Mouse (Mus musculus) lung, postnatal 10 days (tissue): ENCODE results near the gene Fap.

Source experiments
- DNase-seq: peaks from one replicate; pipeline ENCODE4 v3.0.0; 2021

The Fap gene

DNA sequence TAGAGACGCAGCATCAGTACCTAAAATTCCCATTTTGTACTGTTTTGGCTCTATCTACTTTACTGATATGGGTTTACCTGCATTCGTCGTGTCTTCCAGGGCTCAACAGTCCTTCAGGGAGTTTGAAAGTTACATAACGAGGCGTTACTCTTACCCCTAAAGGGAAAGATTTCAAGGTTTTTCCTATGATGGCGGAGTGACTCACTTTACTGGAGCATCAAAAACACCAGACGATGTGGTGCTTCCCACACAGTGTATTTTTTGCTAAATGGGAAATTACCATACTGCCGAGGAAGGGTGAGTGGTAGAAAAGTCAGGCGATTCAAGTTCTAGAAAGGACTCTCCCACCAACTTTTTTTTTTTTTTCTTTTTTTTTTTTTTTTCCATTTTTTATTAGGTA lies 47.5 kb downstream of the Fap start:
- no peak for DNase-seq

GRCm38 (mm10) chr2:62517790-62518189 lies 56.1 kb downstream of the Fap start:
- DNase-seq: no peak

- DNase-seq: no peak
Measured at GRCm38 (mm10) chr2:62514477-62514876, 59.4 kb downstream of the Fap start.

- DNase-seq: no peak
Measured at GRCm38 (mm10) chr2:62513477-62513876, 60.4 kb downstream of the Fap start.

DNA sequence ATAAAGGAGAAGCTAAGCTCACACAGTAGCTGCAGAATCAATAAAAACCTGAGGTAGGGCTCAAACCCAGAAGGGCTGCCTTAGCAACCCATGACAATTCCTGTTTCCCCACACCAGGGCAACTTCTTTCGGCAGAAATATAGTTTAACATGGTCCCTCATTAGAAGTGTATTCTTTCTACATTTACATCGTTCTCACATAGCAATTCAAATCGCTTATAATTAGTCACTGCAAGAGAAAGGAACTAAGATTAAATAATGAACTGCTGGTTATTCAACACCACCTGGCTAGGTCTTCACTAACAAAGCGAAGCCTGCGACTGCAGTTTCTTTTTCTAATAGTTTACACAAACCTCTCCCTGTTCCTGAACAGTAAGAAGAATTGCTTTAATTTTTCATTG lies 66.7 kb downstream of the Fap start:
- no peak for DNase-seq

DNA sequence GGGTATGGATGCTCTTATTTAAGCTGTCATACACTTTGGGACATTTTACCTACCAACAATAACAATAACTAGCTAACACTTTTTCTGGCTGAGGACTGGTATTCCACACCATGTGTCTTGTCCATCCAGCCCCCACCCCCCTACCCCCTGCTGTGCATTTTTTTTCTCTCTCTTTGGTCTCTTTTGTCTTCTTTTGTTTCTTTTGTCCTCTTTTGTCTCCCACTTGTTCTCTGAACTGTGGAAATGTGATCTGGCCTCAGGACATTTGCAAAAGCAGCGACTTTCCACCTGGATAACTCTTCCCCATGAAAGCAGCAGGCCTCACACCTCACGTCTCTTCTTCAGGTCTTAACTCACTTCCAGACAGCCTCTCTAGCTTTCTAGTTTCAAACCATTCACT lies 67.4 kb downstream of the Fap start:
- DNase-seq: no peak

DNA sequence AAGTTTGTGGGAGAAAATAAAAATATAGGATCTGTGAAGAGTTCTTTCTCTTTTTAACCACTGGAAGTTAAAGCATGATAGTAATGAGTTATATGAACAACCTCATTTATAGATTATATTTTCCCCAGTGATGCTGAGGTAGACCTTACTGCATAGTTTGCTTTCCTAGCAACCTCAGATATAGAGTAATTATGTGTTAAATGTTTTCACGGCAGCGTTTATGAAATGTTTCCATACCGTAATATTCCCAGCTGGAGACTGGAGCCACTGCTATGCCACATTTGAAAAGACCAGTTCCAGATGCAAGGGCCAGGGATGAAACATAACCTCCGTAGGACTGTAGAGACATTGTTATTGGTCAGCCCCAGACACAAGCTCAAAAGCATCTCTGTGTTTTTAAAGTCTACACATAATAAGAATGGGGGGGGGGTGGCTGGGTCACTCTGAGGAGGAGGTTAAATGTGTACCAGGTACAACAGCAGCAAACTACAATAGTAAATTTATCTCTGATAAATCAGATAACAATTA lies 69.5 kb downstream of the Fap start:
- no peak for DNase-seq

DNA sequence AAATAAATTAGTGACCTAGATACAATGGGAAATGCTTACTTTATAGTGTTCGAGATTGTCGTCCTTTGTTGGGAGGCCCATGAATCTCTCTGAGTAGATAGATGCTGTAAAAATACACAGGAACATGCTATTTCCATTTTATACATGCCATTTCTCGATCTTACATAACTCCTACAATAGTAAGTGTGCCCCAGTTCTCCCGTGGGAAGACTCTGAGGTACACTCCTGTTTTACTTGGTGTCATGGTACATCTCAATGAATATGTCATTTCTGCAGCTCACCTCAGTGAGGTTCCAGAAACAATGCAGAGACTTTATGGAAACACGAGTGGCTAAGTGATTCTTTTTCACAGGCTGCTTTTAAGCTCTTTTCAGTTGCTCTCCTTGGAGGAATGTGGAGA lies 70.5 kb downstream of the Fap start:
- no peak for DNase-seq

- no peak for DNase-seq
Measured at GRCm38 (mm10) chr2:62502516-62502915, 71.4 kb downstream of the Fap start.

- DNase-seq: no peak
Measured at GRCm38 (mm10) chr2:62498821-62499220, 75.1 kb downstream of the Fap start.

DNA sequence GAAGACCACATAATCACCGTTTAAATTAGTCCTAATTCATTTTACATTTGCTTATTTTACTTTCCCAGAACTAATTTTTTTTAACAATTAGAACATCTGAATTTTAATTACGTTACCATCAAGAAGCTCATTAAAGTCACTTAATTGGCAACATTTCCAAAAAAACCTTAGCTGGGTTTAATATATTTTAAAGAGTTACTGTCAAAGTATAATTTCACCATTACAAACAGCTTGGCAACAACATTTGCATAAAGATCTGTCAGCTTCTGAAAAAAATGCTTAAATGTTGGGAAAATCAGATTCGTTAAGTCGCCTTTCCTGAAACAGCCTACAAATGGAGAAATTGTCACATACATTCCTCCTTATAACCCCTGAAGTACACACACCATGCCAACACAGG lies 75.8 kb downstream of the Fap start:
- DNase-seq: no peak

- no peak for DNase-seq
Measured at GRCm38 (mm10) chr2:62497333-62498002, 76.4 kb downstream of the Fap start.

- DNase-seq: no peak
Measured at GRCm38 (mm10) chr2:62495407-62495806, 78.5 kb downstream of the Fap start.

DNA sequence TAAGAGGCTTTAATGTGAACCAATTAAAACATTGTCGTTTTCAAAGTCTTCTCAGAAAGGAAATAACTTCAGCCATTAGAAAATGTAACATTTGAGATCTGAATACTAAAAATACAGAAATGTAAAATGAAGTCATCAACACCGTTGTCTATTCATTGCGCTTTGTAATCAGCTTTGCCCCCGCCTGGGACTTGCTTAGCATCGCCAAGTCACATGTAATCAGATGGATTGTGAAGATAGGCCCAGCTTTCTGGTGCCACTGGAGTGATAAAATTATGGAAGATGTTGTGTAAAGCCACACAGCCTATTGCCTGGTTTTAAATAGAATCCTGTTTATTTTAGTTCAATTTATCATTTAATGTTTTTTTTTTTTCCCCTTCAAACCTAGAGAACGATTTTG lies 84.0 kb downstream of the Fap start:
- DNase-seq: no peak

DNA sequence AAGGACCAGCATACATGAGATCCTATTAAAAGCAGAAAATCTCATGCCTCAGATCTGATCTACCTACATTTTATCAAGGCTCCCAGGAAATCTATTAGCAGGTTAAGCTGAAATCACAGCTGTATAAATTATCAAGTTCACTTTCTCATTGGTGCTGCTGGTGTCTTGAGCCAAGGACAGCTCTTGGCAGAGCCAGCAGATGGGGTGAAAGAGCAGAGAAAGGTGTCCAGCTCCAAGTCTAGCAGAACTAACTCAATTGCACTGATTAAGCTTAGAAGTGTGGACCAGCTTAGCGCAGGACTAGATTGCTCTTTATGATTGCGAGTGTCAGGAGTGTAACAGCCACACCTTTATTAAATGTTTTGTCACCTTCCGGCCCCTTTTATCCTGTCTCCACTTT lies 89.0 kb downstream of the Fap start:
- no peak for DNase-seq

DNA sequence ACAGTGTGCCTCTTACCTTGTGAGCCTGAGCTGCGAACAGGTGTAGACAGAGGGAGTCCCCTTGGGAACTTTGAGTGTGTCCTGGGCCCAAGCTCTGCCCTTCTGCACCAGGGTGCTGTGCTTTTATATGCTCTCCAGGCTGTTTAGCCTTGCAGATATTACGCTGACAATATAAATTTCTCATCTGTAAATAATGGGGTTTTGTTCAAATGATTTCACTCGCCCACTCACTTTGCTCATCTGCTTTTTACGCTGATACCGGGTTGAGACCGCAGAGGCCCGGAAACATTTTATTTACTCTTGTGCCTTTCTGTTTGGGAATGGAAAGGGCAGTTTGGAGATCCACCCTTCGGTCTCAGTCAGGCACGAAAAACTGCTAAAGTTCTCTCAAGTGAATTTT lies 90.3 kb downstream of the Fap start, which contains the start of gene Gcg:
TSS of gene Gcg (minus strand) at position 101 of the 400 bp plus-strand sequence.
- DNase-seq: no peak

- no peak for DNase-seq
Measured at GRCm38 (mm10) chr2:62480285-62481198, 93.3 kb downstream of the Fap start.

DNA sequence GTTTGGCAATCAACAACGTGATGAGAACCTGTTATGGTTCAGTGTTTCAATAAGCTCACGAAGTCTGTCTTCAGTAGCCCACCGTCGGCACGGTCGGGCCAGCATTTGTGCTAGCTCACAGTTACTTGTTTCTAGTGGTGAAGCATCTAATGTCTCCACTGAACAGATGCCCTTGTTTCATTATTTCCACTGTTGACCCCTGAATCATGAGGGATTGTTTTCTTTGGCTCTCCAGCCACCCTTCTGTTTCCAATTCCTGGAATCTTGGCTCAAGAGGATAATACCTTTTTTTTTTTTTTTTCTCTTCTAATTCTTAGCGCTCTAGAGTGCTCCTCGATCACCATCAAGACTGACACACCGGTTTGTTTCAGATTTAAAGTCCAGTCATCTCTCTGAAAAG lies 104.3 kb downstream of the Fap start:
- DNase-seq: no peak

DNA sequence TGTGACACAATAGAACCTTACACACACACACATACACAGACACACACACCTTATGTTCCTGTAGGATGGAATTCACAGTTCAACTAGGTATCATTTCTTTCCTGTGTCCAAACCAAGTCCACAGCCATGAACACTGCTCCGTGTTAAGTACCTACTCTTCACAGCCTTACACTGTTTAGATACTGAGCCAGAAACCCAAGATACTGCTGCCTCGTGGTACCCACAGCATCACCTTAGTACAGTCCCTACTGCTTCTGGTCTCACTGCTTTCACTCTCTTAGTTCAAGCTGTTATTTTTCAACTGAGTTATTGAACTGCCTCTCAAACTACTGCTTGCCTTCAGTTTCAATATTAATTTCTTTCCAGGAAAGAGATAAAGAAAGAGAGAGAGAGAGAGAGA lies 110.6 kb downstream of the Fap start:
- DNase-seq: no peak

GRCm38 (mm10) chr2:62462174-62462573 lies 111.7 kb downstream of the Fap start:
- DNase-seq: no peak

DNA sequence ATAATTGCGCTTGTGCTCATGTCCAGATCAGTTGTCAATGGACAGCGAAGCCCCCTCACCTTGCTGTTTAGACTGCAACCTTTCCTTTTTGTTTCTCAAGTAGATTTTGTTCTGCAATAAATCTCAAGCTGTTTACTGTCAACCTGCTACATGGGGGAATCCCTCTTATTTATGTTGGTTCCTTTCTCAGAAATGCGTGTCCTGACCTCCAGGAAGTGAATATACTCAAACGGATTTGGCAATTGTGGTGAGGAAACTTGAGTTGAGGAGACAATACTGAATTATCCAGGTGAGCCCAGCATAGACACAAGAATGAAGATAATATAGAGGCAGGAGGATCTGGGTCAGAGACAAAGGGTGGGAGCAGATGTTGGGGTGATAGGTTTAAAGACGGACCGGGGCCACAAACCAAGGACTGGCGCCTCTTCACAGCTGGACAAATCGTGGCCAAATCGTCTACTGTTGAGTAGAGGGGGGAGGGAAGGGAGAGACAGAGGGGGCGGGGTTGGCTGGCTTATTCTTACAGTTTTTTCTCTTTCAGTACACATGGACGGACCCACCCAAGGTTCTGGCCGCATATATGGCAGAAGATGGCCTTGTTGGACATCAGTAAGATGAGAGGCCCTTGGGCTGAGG lies 112.9 kb downstream of the Fap start:
- DNase-seq: no peak

- DNase-seq: no peak
Measured at GRCm38 (mm10) chr2:62460231-62460710, 113.6 kb downstream of the Fap start.
